Mouse (Mus musculus) heart, postnatal 25 days (tissue): ENCODE measurements around the gene Layn. TPM values are rescaled to one million over a fixed set of nuclear protein-coding genes. Genes with fewer than 3 reads are reported as not detected.
A peak's percentile ranks its signal among the peaks of the same experiment; 100 is the strongest.

Source experiments
- DNase-seq: peaks from one replicate; pipeline ENCODE4 v3.0.0; 2022; ENCODE audit warnings: low spot score
- intact Hi-C: fragments of 180-260 bp; cut with DNase I; formaldehyde crosslinking; loops from one replicate; pipeline ENCODE4 v1.15.1; 2025
- total RNA-seq, 2 experiments: library from RNA; stranded (reverse); gene quantifications; 2 replicates each; pipeline ENCODE4 v1.2.3; 2021

The Layn gene
- 1 to 10 TPM; 6.0 to 7.0 TPM for total RNA-seq

- intact Hi-C loops = loop anchor here (2.0 kb wide), 1 partner anchor 26 kb away; the partner anchor contains the start of gene 4833427G06Rik
- peak; percentile 87 for DNase-seq
Observed at GRCm38 (mm10) chr9:51076979-51077315, at the start of gene Layn. Gene Layn, minus strand, starts transcription at chr9:51077094.

GRCm38 (mm10) chr9:51114767-51115166, 37.9 kb upstream of the Layn start:
- no peak for DNase-seq
- intact Hi-C loops = no loop called here

- intact Hi-C loops = no loop called here
- DNase-seq = no peak
Observed at GRCm38 (mm10) chr9:51105751-51106150, 28.9 kb upstream of the Layn start.

GRCm38 (mm10) chr9:51103808-51104514, 27.1 kb upstream of the Layn start:
- intact Hi-C loops = loop anchor here (2.0 kb wide), 1 partner anchor 27 kb away; the partner anchor contains the start of gene Layn
- no peak for DNase-seq

- intact Hi-C loops = loop anchor here (2.0 kb wide), 1 partner anchor 26 kb away; the partner anchor contains the start of gene Layn
- DNase-seq = peak; percentile 12
Observed at GRCm38 (mm10) chr9:51102963-51103807, 26.3 kb upstream of the Layn start.

- intact Hi-C loops = loop anchor here (2.0 kb wide), 1 partner anchor 25 kb away; the partner anchor contains the start of gene Layn
- peak; percentile 3 for DNase-seq
Observed at GRCm38 (mm10) chr9:51101756-51102425, 25.0 kb upstream of the Layn start, which contains the start of gene 4833427G06Rik. Gene 4833427G06Rik, minus strand, starts transcription at chr9:51102078.

GRCm38 (mm10) chr9:51096306-51096705, 19.4 kb upstream of the Layn start:
- DNase-seq = no peak
- intact Hi-C loops = no loop called here

GRCm38 (mm10) chr9:51093697-51094096, 16.8 kb upstream of the Layn start:
- intact Hi-C loops = no loop called here
- DNase-seq = no peak

GRCm38 (mm10) chr9:51081614-51082013, 4.7 kb upstream of the Layn start:
- DNase-seq = no peak
- intact Hi-C loops = no loop called here

GRCm38 (mm10) chr9:51076300-51076978, 455 bp downstream of the Layn start:
- intact Hi-C loops = loop anchor here (2.0 kb wide), 1 partner anchor 26 kb away; the partner anchor contains the start of gene 4833427G06Rik
- no peak for DNase-seq

- DNase-seq = peak; percentile 19
- intact Hi-C loops = loop anchor here (2.0 kb wide), 1 partner anchor 27 kb away; the partner anchor contains the start of gene 4833427G06Rik
Observed at GRCm38 (mm10) chr9:51075780-51076179, 1.1 kb downstream of the Layn start.

GRCm38 (mm10) chr9:51070801-51071200, 6.1 kb downstream of the Layn start:
- DNase-seq = no peak
- intact Hi-C loops = no loop called here

GRCm38 (mm10) chr9:51068202-51068601, 8.7 kb downstream of the Layn start:
- no peak for DNase-seq
- intact Hi-C loops = no loop called here

GRCm38 (mm10) chr9:51060601-51061000, 16.3 kb downstream of the Layn start, which contains the start of gene Btg4:
Gene Btg4, plus strand, starts transcription at chr9:51060901.
- intact Hi-C loops = no loop called here
- no peak for DNase-seq

GRCm38 (mm10) chr9:51058951-51059521, 17.9 kb downstream of the Layn start:
- DNase-seq = no peak
- intact Hi-C loops = no loop called here

- DNase-seq = peak; percentile 14
- intact Hi-C loops = no loop called here
Observed at GRCm38 (mm10) chr9:51056360-51057324, 20.3 kb downstream of the Layn start.

GRCm38 (mm10) chr9:51052180-51052579, 24.7 kb downstream of the Layn start:
- intact Hi-C loops = no loop called here
- DNase-seq = no peak

- intact Hi-C loops = no loop called here
- DNase-seq = no peak
Observed at GRCm38 (mm10) chr9:51042136-51042535, 34.8 kb downstream of the Layn start.
